Comparison of ENCODE assay signal across 8 mouse cellular contexts in the genomic region with DNA sequence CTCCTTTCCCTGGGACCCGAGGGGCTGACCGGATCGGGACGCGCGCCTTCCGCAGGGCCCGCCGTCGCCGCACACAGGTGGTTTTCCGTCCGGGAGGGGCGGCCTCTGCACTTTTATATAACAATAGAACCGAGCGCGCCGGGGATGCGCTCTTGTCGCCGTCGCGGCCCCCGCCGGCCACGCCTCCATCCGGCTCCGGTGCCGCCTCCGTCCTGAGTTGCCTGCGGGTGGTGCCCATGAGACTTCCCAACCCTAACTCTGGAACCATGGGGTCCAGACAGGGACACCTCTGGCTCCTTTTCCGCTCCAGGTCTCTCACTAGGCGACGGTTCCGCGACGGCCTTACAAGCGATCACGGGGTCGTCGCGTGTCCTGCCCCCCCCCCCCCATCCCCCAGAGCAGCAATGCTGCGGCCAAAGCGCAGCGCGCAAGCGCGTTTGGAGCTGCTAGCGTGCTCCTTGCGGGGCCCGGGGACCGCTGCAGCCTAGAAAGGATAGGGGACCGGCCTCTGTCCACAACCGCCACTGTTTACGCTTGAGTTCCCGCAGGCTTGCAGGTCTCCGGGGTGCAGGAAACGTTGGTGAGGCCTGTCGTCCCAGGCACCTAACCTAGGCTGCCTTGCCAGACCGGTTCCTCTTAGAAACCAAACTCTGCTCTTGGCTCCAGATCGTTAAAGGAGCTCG. TPM values are rescaled to one million over a fixed set of nuclear protein-coding genes. Genes with fewer than 3 reads are reported as not detected.
DNase-seq lines count a peak whose midpoint lies in the region; ATAC-seq and TF ChIP-seq lines count a peak whose summit lies in the region.

No protein-coding gene starts in this region.

- peak overlapping the region; percentile 92 for H3K9ac ChIP-seq in CH12.LX (ENCODE audit: insufficient read depth, low read depth)
- H3K9ac ChIP-seq in forebrain, embryonic 13.5 days, result peak overlapping the region; percentile 83
- H3K9ac ChIP-seq in heart, postnatal 0 days (replicated peaks; ENCODE audit: low read depth, low read length), result peak overlapping the region; percentile 87
- H3K9ac ChIP-seq in neural tube, embryonic 14.5 days (replicated peaks; ENCODE audit: low read depth, low read length), result peak overlapping the region; percentile 72

- peak; percentile 76 for DNase-seq in CH12.LX (ENCODE audit: extremely low read depth)
- peak; percentile 85 for DNase-seq in heart, postnatal 0 days (ENCODE audit: low spot score)
- DNase-seq in kidney, postnatal 4 days, result peak; percentile 85 to 92
- peak; percentile 90 for DNase-seq in lung, adult 18-20 months

- no peak for TF ChIP-seq RAD21 in CH12.LX (IDR thresholded peaks at IDR 0.05; ENCODE audit: low read depth, low read length)

- no peaks in the 10 kb centered on the region for H3K9me3 ChIP-seq in CH12.LX (replicated peaks; ENCODE audit: low read length)
- no peaks in the 10 kb centered on the region for H3K9me3 ChIP-seq in forebrain, embryonic 13.5 days (replicated peaks)
- H3K9me3 ChIP-seq in heart, postnatal 0 days (replicated peaks; ENCODE audit: control insufficient read depth, low read length), result no peaks in the 10 kb centered on the region
- H3K9me3 ChIP-seq in neural tube, embryonic 14.5 days (ENCODE audit: control insufficient read depth, low read length), result no peaks in the 10 kb centered on the region

- peak overlapping the region; percentile 68 for H3K4me2 ChIP-seq in CH12.LX (ENCODE audit: insufficient read depth, low read depth, poor library complexity, severe bottlenecking)
- peak overlapping the region; percentile 87 for H3K4me2 ChIP-seq in forebrain, embryonic 13.5 days
- H3K4me2 ChIP-seq in heart, postnatal 0 days (ENCODE audit: low read depth, low read length), result peak overlapping the region; percentile 95
- H3K4me2 ChIP-seq in neural tube, embryonic 14.5 days (ENCODE audit: low read depth, low read length), result peak overlapping the region; percentile 71

- dilution Hi-C loops in CH12.LX (cut with MboI; ENCODE audit: extremely low pct_ligation_motif_present, extremely low pct_unique_long_range_greater_than_20kb, low sequenced_read_pairs), result no loop called here

- peak; percentile 76 for TF ChIP-seq POLR2A in CH12.LX (IDR thresholded peaks at IDR 0.05; ENCODE audit: low read depth, low read length)
- peak; percentile 46; the same call in 1 of the 2 replicates for TF ChIP-seq POLR2A in testis, adult 2 months (IDR thresholded peaks at IDR 0.05; ENCODE audit: control insufficient read depth, low read depth, low read length)

- under 1% methylated on average over 62 of the region's 62 CpGs for WGBS in forebrain, embryonic 13.5 days
- under 1% methylated on average over 62 of the region's 62 CpGs for WGBS in heart, postnatal 0 days
- under 1% methylated on average over 61 of the region's 62 CpGs for WGBS in neural tube, embryonic 14.5 days

- H3K27me3 ChIP-seq in CH12.LX (replicated peaks), result no peaks in the 10 kb centered on the region
- peaks cover 42% of the 10 kb centered on the region for H3K27me3 ChIP-seq in forebrain, embryonic 13.5 days
- H3K27me3 ChIP-seq in heart, postnatal 0 days (ENCODE audit: control insufficient read depth, insufficient read depth, low read length), result no peaks in the 10 kb centered on the region
- no peaks in the 10 kb centered on the region for H3K27me3 ChIP-seq in neural tube, embryonic 14.5 days (ENCODE audit: control insufficient read depth, insufficient read depth, low read length)
- H3K27me3 ChIP-seq in testis, adult 2 months (ENCODE audit: control insufficient read depth, insufficient read depth, low read length), result no peaks in the 10 kb centered on the region

- H3K36me3 ChIP-seq in CH12.LX (replicated peaks in 1 of 2; ENCODE audit: control insufficient read depth in 1 of 2, insufficient read depth in 1 of 2, low read length in 1 of 2), result peaks cover 6 to 7% of the 10 kb centered on the region in 2 experiments
- no peaks in the 10 kb centered on the region for H3K36me3 ChIP-seq in forebrain, embryonic 13.5 days (ENCODE audit: poor library complexity, severe bottlenecking)
- H3K36me3 ChIP-seq in heart, postnatal 0 days (replicated peaks; ENCODE audit: control insufficient read depth, insufficient read depth, low read length), result peaks cover 11% of the 10 kb centered on the region
- no peaks in the 10 kb centered on the region for H3K36me3 ChIP-seq in neural tube, embryonic 14.5 days (ENCODE audit: control insufficient read depth, insufficient read depth, low read length)
- H3K36me3 ChIP-seq in testis, adult 2 months (ENCODE audit: control insufficient read depth, insufficient read depth, low read length), result no peaks in the 10 kb centered on the region

- peak overlapping the region; percentile 91 for H3K27ac ChIP-seq in CH12.LX (ENCODE audit: insufficient read depth, low read depth)
- H3K27ac ChIP-seq in brown adipose tissue, adult 24 weeks (replicated peaks; ENCODE audit: low read depth, low read length), result peak overlapping the region; percentile 98
- H3K27ac ChIP-seq in forebrain, embryonic 13.5 days, result peak overlapping the region; percentile 75
- peak overlapping the region; percentile 99 for H3K27ac ChIP-seq in heart, postnatal 0 days (ENCODE audit: low read depth)
- H3K27ac ChIP-seq in neural tube, embryonic 14.5 days (ENCODE audit: low read depth, low read length), result peak overlapping the region; percentile 85
- H3K27ac ChIP-seq in testis, adult 2 months (ENCODE audit: control insufficient read depth, insufficient read depth, low read depth, low read length), result peak overlapping the region; percentile 91

- TF ChIP-seq CTCF in CH12.LX (conservative IDR thresholded peaks at IDR 0.05 in 1 of 2, IDR thresholded peaks at IDR 0.05 in 1 of 2; ENCODE audit: low read depth in 2 of 2, low read length in 2 of 2), result no peak
- peak; percentile 3; the same call in 1 of the 2 replicates for TF ChIP-seq CTCF in heart, postnatal 0 days (IDR thresholded peaks at IDR 0.05; ENCODE audit: low read depth)
- no peak for TF ChIP-seq CTCF in testis, adult 2 months (IDR thresholded peaks at IDR 0.05; ENCODE audit: control insufficient read depth, insufficient read depth, insufficient replicate concordance, low read depth, low read length)

- H3K4me1 ChIP-seq in CH12.LX (ENCODE audit: control insufficient read depth in 1 of 2, insufficient read depth in 2 of 2), result peaks cover 6 to 47% of the 10 kb centered on the region in 2 experiments
- peaks cover 5% of the 10 kb centered on the region for H3K4me1 ChIP-seq in brown adipose tissue, adult 24 weeks (ENCODE audit: control insufficient read depth, insufficient read depth, insufficient read length, low read length)
- peaks cover 50% of the 10 kb centered on the region for H3K4me1 ChIP-seq in forebrain, embryonic 13.5 days
- H3K4me1 ChIP-seq in heart, postnatal 0 days (ENCODE audit: control insufficient read depth, insufficient read depth), result peaks cover 19% of the 10 kb centered on the region; the same call in 1 of the 2 replicates
- peaks cover 15% of the 10 kb centered on the region; the same call in 1 of the 2 replicates for H3K4me1 ChIP-seq in neural tube, embryonic 14.5 days (ENCODE audit: control insufficient read depth, insufficient read depth, low read length)
- H3K4me1 ChIP-seq in testis, adult 2 months (ENCODE audit: control insufficient read depth, insufficient read depth, low read length), result peaks cover 6% of the 10 kb centered on the region

- peaks cover 20% of the 10 kb centered on the region for H3K79me2 ChIP-seq in CH12.LX (replicated peaks; ENCODE audit: control insufficient read depth, extremely low read depth, insufficient read depth, poor library complexity, severe bottlenecking)

- ATAC-seq in forebrain, embryonic 13.5 days, result peak; percentile 22
- peak; percentile 63 for ATAC-seq in heart, postnatal 0 days (ENCODE audit: insufficient read depth, low read depth)
- ATAC-seq in neural tube, embryonic 14.5 days (ENCODE audit: low read depth), result peak; percentile 45

- in situ Hi-C loops in CH12.LX (cut with MboI; ENCODE audit: low pct_ligation_motif_present, low pct_unique_long_range_greater_than_20kb, low sequenced_read_pairs), result loop anchor here (10.0 kb wide), 1 partner anchor 57 kb away; no protein-coding TSS in a partner anchor

- TF ChIP-seq EP300 in CH12.LX (IDR thresholded peaks at IDR 0.05; ENCODE audit: low read length), result 0 out of 2 replicates have a peak, but pooled peaks have one; percentile 27
- TF ChIP-seq EP300 in heart, postnatal 0 days (IDR thresholded peaks at IDR 0.05; ENCODE audit: low read depth), result peak; percentile 68; the same call in 1 of the 2 replicates

- peak overlapping the region; percentile 68 to 79 (median 73) for H3K4me3 ChIP-seq in CH12.LX (replicated peaks in 1 of 3; ENCODE audit: low read depth in 2 of 3, low read length in 2 of 3, poor library complexity in 1 of 3)
- peak overlapping the region; percentile 82 for H3K4me3 ChIP-seq in brown adipose tissue, adult 24 weeks (ENCODE audit: insufficient read depth, low read depth, low read length)
- peak overlapping the region; percentile 65 for H3K4me3 ChIP-seq in forebrain, embryonic 13.5 days
- H3K4me3 ChIP-seq in heart, postnatal 0 days (ENCODE audit: low read depth, low read length), result peak overlapping the region; percentile 92
- peak overlapping the region; percentile 66 for H3K4me3 ChIP-seq in neural tube, embryonic 14.5 days (ENCODE audit: low read depth, low read length)
- peak overlapping the region; percentile 77 for H3K4me3 ChIP-seq in testis, adult 2 months (ENCODE audit: control insufficient read depth, low read depth, low read length)

TF ChIP-seq in CH12.LX, 34 proteins besides CTCF, POLR2A, EP300 and RAD21 (continues in another document):
- TF ChIP-seq KAT2A (IDR thresholded peaks at IDR 0.05; ENCODE audit: insufficient replicate concordance, low read length) (0 out of 2 replicates have a peak, but pooled peaks have one; percentile 48), E2F4 (IDR thresholded peaks at IDR 0.05; ENCODE audit: insufficient replicate concordance, low read depth, low read length) (no peak), TBP (conservative IDR thresholded peaks at IDR 0.05; ENCODE audit: low read depth, low read length) (no peak), JUND (conservative IDR thresholded peaks at IDR 0.05; ENCODE audit: low read depth, low read length) (no peak), ZKSCAN1 (IDR thresholded peaks at IDR 0.05; ENCODE audit: borderline replicate concordance, low read depth, low read length) (no peak), MYC (IDR thresholded peaks at IDR 0.05; ENCODE audit: low read depth, low read length) (no peak)

RNA-seq across cellular contexts. Expression of a gene that starts 1.3 kb away (rescaled TPM):
- total RNA-seq in CH12.LX (2012; rRNA removed) (6.2 and 7.6 TPM in 2 replicates), CH12.LX (2014; rRNA removed) (11.6 and 13.5 TPM in 2 replicates)
- 4.1 and 6.1 TPM in 2 replicates for polyA plus RNA-seq in CH12.LX (2012; ENCODE audit: insufficient read length, low read depth)
- 47.6 and 47.7 TPM in 2 replicates for polyA plus RNA-seq in brown adipose tissue, adult 24 weeks (2012; ENCODE audit: insufficient read depth, insufficient read length, missing spikeins)
- 24.9 and 26.8 TPM in 2 replicates for polyA plus RNA-seq in forebrain, embryonic 13.5 days (2015; fragmentation: Nextera tagmentation; extraction: Ambion mirVana)
- 59.8 and 73.6 TPM in 2 replicates for total RNA-seq in heart, postnatal 0 days (2014; rRNA removed; ENCODE audit: low replicate concordance)
- 23.2 and 25.8 TPM in 2 replicates for polyA plus RNA-seq in heart, postnatal 0 days (2015; fragmentation: Nextera tagmentation; extraction: Ambion mirVana)
- polyA plus RNA-seq in neural tube, embryonic 14.5 days (2014; fragmentation: Nextera tagmentation; extraction: Ambion mirVana), result 20.3 and 27.6 TPM in 2 replicates
- polyA plus RNA-seq in testis, adult 2 months (2012; rRNA removed), result 5.1 and 5.8 TPM in 2 replicates

Comparison
In these comparisons a context has a peak if more than half of its experiments do, and no peak if none do; other contexts are left out.
1. Peak in every context shown above with its lines: DNase-seq, ATAC-seq, H3K4me3 ChIP-seq and H3K27ac ChIP-seq.